Mouse (Mus musculus) testis, adult 2 months (tissue): ENCODE measurements around the gene Hoxa2.

Experiments
- CTCF ChIP-seq: fragments of 200-500 bp; IDR thresholded peaks from 2 replicates; pipeline ENCODE4 v1.5.1; 2012; ENCODE audit warnings: low read depth, mild to moderate bottlenecking, inconsistent platforms, low read length, moderate library complexity; ENCODE audit not compliant: control insufficient read depth, insufficient read depth, insufficient replicate concordance
- POLR2A ChIP-seq: fragments of 200-500 bp; IDR thresholded peaks from 2 replicates; pipeline ENCODE4 v1.6.1; 2012; ENCODE audit warnings: low read depth, mild to moderate bottlenecking, inconsistent platforms, low read length, moderate library complexity; ENCODE audit not compliant: control insufficient read depth

DNA sequence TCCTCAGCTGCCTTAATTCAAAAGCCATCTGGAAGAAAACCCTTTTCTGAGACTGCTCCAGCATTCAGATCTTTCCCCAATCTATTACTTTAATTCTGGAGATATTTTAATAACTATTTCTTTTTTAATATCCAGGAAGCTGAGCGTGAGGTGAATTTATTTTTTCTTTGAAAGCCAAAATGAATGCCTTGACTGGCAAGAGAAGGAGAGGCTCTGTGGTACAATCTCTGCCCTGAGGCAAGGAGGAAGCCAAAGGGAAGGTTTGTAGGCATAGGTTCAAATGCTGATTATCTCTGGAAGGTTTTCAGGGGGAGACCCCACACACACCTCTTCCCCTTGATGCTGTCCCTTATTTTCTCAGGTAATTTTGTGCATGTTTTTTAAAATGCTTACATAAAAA, 2.5 kb upstream of the Hoxa2 start:
- TF ChIP-seq CTCF (no peak), POLR2A (no peak)
